Mouse (Mus musculus) leukemia stem cell, adult 10-12 weeks (primary cell): Measurements from ENCODE around the gene 9930022D16Rik. TPM values are rescaled to one million over a fixed set of nuclear protein-coding genes. Genes with fewer than 3 reads are reported as not detected.

Source experiments
- polyA plus RNA-seq: library from polyadenylated mRNA; stranded (reverse); fragments of >175 nt; gene quantifications from 2 replicates; pipeline ENCODE4 v1.2.3, GENCODE M21; 2012; ENCODE audit warnings: low replicate concordance

The 9930022D16Rik gene
- not detected in 2 replicates for polyA plus RNA-seq

DNA sequence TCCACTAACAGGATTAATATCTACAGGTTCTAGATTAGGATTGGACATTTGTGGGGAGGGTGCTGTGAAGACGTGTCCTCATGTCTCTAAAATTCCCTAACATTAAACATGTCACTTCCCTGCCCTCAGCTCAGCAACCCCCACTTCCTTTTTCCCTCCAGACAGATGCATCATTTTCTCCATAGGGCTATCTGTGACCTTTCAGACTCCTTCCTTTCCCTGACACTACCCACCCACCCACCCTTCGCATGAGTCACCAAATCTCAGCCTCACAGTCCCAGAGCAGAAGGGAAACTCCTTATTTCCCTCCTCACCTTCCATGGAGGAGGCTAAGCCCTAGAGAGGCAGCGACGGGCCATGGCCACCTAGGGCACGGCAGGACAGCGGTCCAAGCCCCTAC is at the start of gene 9930022D16Rik:
Gene 9930022D16Rik (plus strand): TSS at position 301 of the 400 bp plus-strand sequence.

GRCm38 (mm10) chr11:109425392-109426271 is 11.9 kb downstream of the 9930022D16Rik start, which contains the start of gene Amz2:
Amz2 (plus strand) TSS chr11:109425946.

Other genes starting within 250 kb of the 9930022D16Rik start
- 0.07 and 0.23 TPM in 2 replicates for gene Rgs9, start 115.8 kb upstream of the 9930022D16Rik start, polyA plus RNA-seq
- 26.4 and 84.3 TPM in 2 replicates for gene Gna13, start 51.1 kb upstream of the 9930022D16Rik start, polyA plus RNA-seq
- gene Amz2, start 12.0 kb downstream of the 9930022D16Rik start, polyA plus RNA-seq: 2.4 and 6.7 TPM in 2 replicates
- 0.60 and 2.1 TPM in 2 replicates for gene Arsg, start 59.5 kb downstream of the 9930022D16Rik start, polyA plus RNA-seq
- 90.7 and 104 TPM in 2 replicates for gene Slc16a6, start 59.7 kb downstream of the 9930022D16Rik start, polyA plus RNA-seq
- 47.4 and 51.0 TPM in 2 replicates for gene Wipi1, start 198.1 kb downstream of the 9930022D16Rik start, polyA plus RNA-seq
- 36.1 and 55.1 TPM in 2 replicates for gene Prkar1a, start 235.5 kb downstream of the 9930022D16Rik start, polyA plus RNA-seq